Mouse (Mus musculus): Measurements from ENCODE around the gene Cd160.

DNA sequence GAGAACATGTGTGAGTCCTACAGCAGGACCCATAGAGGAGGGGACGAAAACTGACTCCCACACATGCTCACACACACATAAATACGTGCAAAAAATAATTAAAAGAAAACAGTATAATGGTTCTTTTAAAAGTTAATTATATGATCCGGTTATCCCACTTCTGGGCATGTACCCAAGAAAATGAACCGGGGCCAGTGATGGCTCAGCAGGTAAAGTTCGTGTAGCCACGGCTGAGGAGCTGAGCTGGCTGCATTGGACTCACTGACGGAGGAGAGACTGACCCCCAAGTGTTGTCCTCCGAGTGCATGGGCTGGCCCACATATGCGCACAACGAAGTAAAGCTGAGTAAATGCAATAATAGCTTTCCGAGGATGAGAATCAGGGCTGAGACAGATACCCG, 4.5 kb downstream of the Cd160 start:
- TF ChIP-seq CTCF (IDR thresholded peaks at IDR 0.05; ENCODE audit: extremely low read depth, insufficient read length, insufficient replicate concordance, low read depth, low read length): no peak
- TF ChIP-seq POLR2A (IDR thresholded peaks at IDR 0.05; ENCODE audit: low read depth, low read length): no peak
